Mouse (Mus musculus): Measurements from ENCODE around the gene Lgals4.

DNA sequence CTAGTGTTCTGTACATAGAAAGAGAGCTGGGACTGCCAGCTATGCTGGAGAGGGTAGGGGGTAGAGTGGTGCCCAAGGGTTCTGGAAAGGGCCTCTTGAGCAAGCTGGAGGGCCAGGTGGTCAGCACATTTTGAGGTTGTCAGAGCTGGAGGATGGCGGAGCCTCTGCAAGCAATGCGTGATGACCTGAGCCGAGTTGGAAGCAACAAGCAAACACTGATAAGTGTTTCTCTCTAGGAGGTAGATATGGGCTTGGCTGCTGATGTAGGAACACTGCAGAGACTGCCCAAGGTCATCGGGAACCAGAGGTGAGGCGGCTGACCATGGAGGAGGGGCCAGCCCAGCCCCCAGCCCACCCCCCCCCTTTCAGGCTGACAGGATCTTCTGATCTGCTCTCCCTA is 2.7 kb upstream of the Lgals4 start:
- TF ChIP-seq CTCF (IDR thresholded peaks at IDR 0.05; ENCODE audit: low read depth, low read length) = no peak
- no peak for TF ChIP-seq POLR2A (IDR thresholded peaks at IDR 0.05; ENCODE audit: insufficient read depth, low read length)
